Mouse (Mus musculus): ENCODE data around the gene Hyal2.
A peak's percentile ranks its signal among the peaks of the same experiment; 100 is the strongest.

Gene Hyal2

GRCm38 (mm10) chr9:107615035-107615434 lies 47.3 kb downstream of the Hyal2 start:
- no peak for DNase-seq

- DNase-seq: no peak
Observed at GRCm38 (mm10) chr9:107617461-107617860, 49.7 kb downstream of the Hyal2 start.

GRCm38 (mm10) chr9:107618098-107618497 lies 50.4 kb downstream of the Hyal2 start:
- no peak for DNase-seq

GRCm38 (mm10) chr9:107618778-107619545 lies 51.2 kb downstream of the Hyal2 start:
- DNase-seq: peak; percentile 59

GRCm38 (mm10) chr9:107619546-107619879 lies 51.8 kb downstream of the Hyal2 start:
- DNase-seq: no peak

GRCm38 (mm10) chr9:107620954-107621353 lies 53.2 kb downstream of the Hyal2 start:
- DNase-seq: peak; percentile 67

Measured in cerebellum, adult 9-10 months (tissue).